Mouse (Mus musculus) heart, postnatal 0 days (tissue): ENCODE results near the gene Cdr2l. TPM values are rescaled to one million over a fixed set of nuclear protein-coding genes. Genes with fewer than 3 reads are reported as not detected.

ENCODE experiments used
- ATAC-seq: fragments of 200-750 bp; cut with Nextera tagmentation; 2 replicates; pipeline ENCODE4 v1.8.0; 2017; ENCODE audit warnings: low read depth, moderate number of reproducible peaks, moderate library complexity; ENCODE audit not compliant: insufficient read depth
- DNase-seq: peaks from one replicate; pipeline ENCODE4 v3.0.0-alpha.2; 2016; ENCODE audit warnings: low spot score
- H3K27ac ChIP-seq: fragments of 300-500 bp; sonication (generic); 2 replicates; pipeline ENCODE4 v1.5.1; 2014; ENCODE audit warnings: low read depth, mild to moderate bottlenecking
- H3K27me3 ChIP-seq: fragments of 300-500 bp; sonication (generic); 2 replicates; pipeline ENCODE4 v1.6.1; 2014; ENCODE audit warnings: low read length, mixed read lengths; ENCODE audit not compliant: control insufficient read depth, insufficient read depth
- H3K36me3 ChIP-seq: fragments of 300-500 bp; sonication (generic); replicated peaks from 2 replicates; pipeline ENCODE4 v1.6.1; 2014; ENCODE audit warnings: low read length, mixed read lengths; ENCODE audit not compliant: control insufficient read depth, insufficient read depth
- H3K4me1 ChIP-seq: fragments of 300-500 bp; sonication (generic); 2 replicates; pipeline ENCODE4 v1.6.1; 2014; ENCODE audit warnings: antibody characterized with exemption; ENCODE audit not compliant: control insufficient read depth, insufficient read depth
- H3K4me2 ChIP-seq: fragments of 300-500 bp; sonication (generic); 2 replicates; pipeline ENCODE4 v1.6.1; 2014; ENCODE audit warnings: low read depth, mild to moderate bottlenecking, low read length, moderate library complexity
- H3K4me3 ChIP-seq: fragments of 300-500 bp; sonication (generic); 2 replicates; pipeline ENCODE4 v1.5.1; 2014; ENCODE audit warnings: low read depth, low read length
- H3K9ac ChIP-seq: fragments of 300-500 bp; sonication (generic); replicated peaks from 2 replicates; pipeline ENCODE4 v1.6.1; 2014; ENCODE audit warnings: low read depth, low read length, mixed read lengths
- H3K9me3 ChIP-seq: fragments of 300-500 bp; sonication (generic); replicated peaks from 2 replicates; pipeline ENCODE4 v1.6.1; 2016; ENCODE audit warnings: low read length; ENCODE audit not compliant: control insufficient read depth
- CTCF ChIP-seq: IDR thresholded peaks from 2 replicates; pipeline ENCODE4 v1.5.1; 2016; ENCODE audit warnings: antibody characterized with exemption, control low read depth, low read depth
- EP300 ChIP-seq: IDR thresholded peaks from 2 replicates; pipeline ENCODE4 v1.6.1; 2016; ENCODE audit warnings: antibody characterized with exemption, low read depth
- WGBS: fragments of 180-500 bp; shearing (Covaris S2); extraction: QIAGEN DNeasy Blood & Tissue Kit; methylation state at CpG from one replicate; pipeline ENCODE4 v1.1.7; 2014; 5-methylcytosine and 5-hydroxymethylcytosine counted together
- polyA plus RNA-seq: library from polyadenylated mRNA; unstranded; fragments of >200 nt; fragmentation: Nextera tagmentation; extraction: Ambion mirVana; gene quantifications from 2 replicates; pipeline ENCODE4 v1.2.1, GENCODE M21; 2015
- total RNA-seq: library from RNA; depleted of rRNA; stranded (reverse); fragments of >200 nt; gene quantifications from 2 replicates; pipeline ENCODE4 v1.2.3, GENCODE M21; 2014; ENCODE audit warnings: low replicate concordance

Gene Cdr2l
- total and polyA plus RNA-seq, 2 experiments from 2014 or later = 5.6 to 23.1 TPM

GRCm38 (mm10) chr11:115398085-115398484, 16.4 kb downstream of the Cdr2l start:
- Histone ChIP-seq H3K9ac (no peak overlapping the region), H3K4me2 (no peak overlapping the region), H3K4me1 (peaks cover 2% of the 10 kb centered on the region; the same call in 1 of the 2 replicates), H3K4me3 (no peak overlapping the region), H3K9me3 (no peaks in the 10 kb centered on the region), H3K27me3 (no peaks in the 10 kb centered on the region), H3K27ac (no peak overlapping the region), H3K36me3 (peaks cover 7% of the 10 kb centered on the region; the same call in 1 of the 2 replicates)
- TF ChIP-seq EP300 (no peak), CTCF (no peak)
- 70% methylated on average over 7 of the region's 7 CpGs for WGBS
- DNase-seq (no peak), ATAC-seq (no peak)

GRCm38 (mm10) chr11:115400126-115400525, 18.4 kb downstream of the Cdr2l start:
- Histone ChIP-seq H3K27ac (no peak overlapping the region), H3K36me3 (0 out of 2 replicates have a peak, but pooled peaks cover 3% of the 10 kb centered on the region), H3K4me1 (peaks cover 15% of the 10 kb centered on the region; the same call in 1 of the 2 replicates), H3K4me3 (no peak overlapping the region), H3K9ac (no peak overlapping the region), H3K27me3 (no peaks in the 10 kb centered on the region), H3K9me3 (no peaks in the 10 kb centered on the region), H3K4me2 (no peak overlapping the region)
- ATAC-seq = no peak
- TF ChIP-seq EP300 (no peak), CTCF (no peak)
- WGBS = 60% methylated on average over 3 of the region's 3 CpGs
- no peak for DNase-seq

- ATAC-seq = no peak
- 51% methylated on average over 11 of the region's 11 CpGs for WGBS
- no peak overlapping the region for H3K4me3 ChIP-seq
- H3K36me3 ChIP-seq = 0 out of 2 replicates have a peak, but pooled peaks cover under 1% of the 10 kb centered on the region
- TF ChIP-seq EP300 = no peak
- TF ChIP-seq CTCF = no peak
- H3K9ac ChIP-seq = no peak overlapping the region
- H3K4me2 ChIP-seq = no peak overlapping the region
- DNase-seq = no peak
- H3K9me3 ChIP-seq = no peaks in the 10 kb centered on the region
- H3K27ac ChIP-seq = no peak overlapping the region
- peaks cover 15% of the 10 kb centered on the region; the same call in 1 of the 2 replicates for H3K4me1 ChIP-seq
- H3K27me3 ChIP-seq = no peaks in the 10 kb centered on the region
Observed at GRCm38 (mm10) chr11:115400630-115401391, 19.1 kb downstream of the Cdr2l start.

GRCm38 (mm10) chr11:115403338-115404124, 21.8 kb downstream of the Cdr2l start, which contains the start of gene Mrpl58:
Gene Mrpl58 (plus strand): TSS chr11:115403752.
- Histone ChIP-seq H3K9me3 (no peaks in the 10 kb centered on the region), H3K36me3 (peaks cover 18% of the 10 kb centered on the region), H3K4me1 (peaks cover 15% of the 10 kb centered on the region; the same call in 1 of the 2 replicates), H3K27ac (peak within 1 kb of the TSS; percentile 88), H3K4me3 (peak within 1 kb of the TSS; percentile 97), H3K4me2 (peak within 1 kb of the TSS; percentile 88), H3K9ac (peak within 1 kb of the TSS; percentile 85), H3K27me3 (no peaks in the 10 kb centered on the region)
- WGBS = 3% methylated on average over 50 of the region's 50 CpGs
- DNase-seq (peak; percentile 78), ATAC-seq (peak; percentile 92)
- no peak for TF ChIP-seq CTCF
- peak; percentile 49; the same call in 1 of the 2 replicates for TF ChIP-seq EP300

- DNase-seq = no peak
- WGBS = 91% methylated on average over 6 of the region's 6 CpGs
- H3K4me2 ChIP-seq = no peak overlapping the region
- ATAC-seq = no peak
- H3K4me3 ChIP-seq = no peak overlapping the region
- H3K36me3 ChIP-seq = peaks cover 38% of the 10 kb centered on the region
- peaks cover 15% of the 10 kb centered on the region; the same call in 1 of the 2 replicates for H3K4me1 ChIP-seq
- H3K27me3 ChIP-seq = no peaks in the 10 kb centered on the region
- no peak overlapping the region for H3K27ac ChIP-seq
- H3K9me3 ChIP-seq = no peaks in the 10 kb centered on the region
- TF ChIP-seq EP300 (no peak), CTCF (no peak)
- no peak overlapping the region for H3K9ac ChIP-seq
Observed at GRCm38 (mm10) chr11:115405723-115406122, 24.0 kb downstream of the Cdr2l start.
